Mouse (Mus musculus) embryonic facial prominence, embryonic 12.5 days (tissue): ENCODE measurements around the gene Ptprt. TPM values are rescaled to one million over a fixed set of nuclear protein-coding genes. Genes with fewer than 3 reads are reported as not detected.

Experiments used
- ATAC-seq: fragments of 200-750 bp; cut with Nextera tagmentation; 2 replicates; pipeline ENCODE4 v1.8.0; 2017; ENCODE audit not compliant: insufficient number of reproducible peaks, insufficient read depth, low FRiP score, low TSS enrichment
- H3K27ac ChIP-seq: fragments of 300-500 bp; sonication (generic); 2 replicates; pipeline ENCODE4 v1.5.1; 2016; ENCODE audit warnings: mild to moderate bottlenecking
- H3K27me3 ChIP-seq: fragments of 300-500 bp; sonication (generic); 2 replicates; pipeline ENCODE4 v1.6.1; 2016; ENCODE audit warnings: mild to moderate bottlenecking, moderate library complexity
- H3K36me3 ChIP-seq: fragments of 300-500 bp; sonication (generic); 2 replicates; pipeline ENCODE4 v1.6.1; 2016; ENCODE audit warnings: mild to moderate bottlenecking
- H3K4me1 ChIP-seq: fragments of 300-500 bp; sonication (generic); 2 replicates; pipeline ENCODE4 v1.6.1; 2016
- H3K4me2 ChIP-seq: fragments of 300-500 bp; sonication (generic); replicated peaks from 2 replicates; pipeline ENCODE4 v1.6.1; 2016; ENCODE audit warnings: mild to moderate bottlenecking, moderate library complexity
- H3K4me3 ChIP-seq: fragments of 300-500 bp; sonication (generic); 2 replicates; pipeline ENCODE4 v1.5.1; 2016; ENCODE audit warnings: mild to moderate bottlenecking
- H3K9ac ChIP-seq: fragments of 300-500 bp; sonication (generic); 2 replicates; pipeline ENCODE4 v1.6.1; 2016; ENCODE audit warnings: mild to moderate bottlenecking, moderate library complexity
- H3K9me3 ChIP-seq: fragments of 300-500 bp; sonication (generic); 2 replicates; pipeline ENCODE4 v1.6.1; 2016; ENCODE audit warnings: mild to moderate bottlenecking, moderate library complexity
- WGBS: fragments of 180-500 bp; shearing (Covaris S2); methylation state at CpG from one replicate; pipeline ENCODE4 v1.1.7; 2016; 5-methylcytosine and 5-hydroxymethylcytosine counted together
- polyA plus RNA-seq: library from polyadenylated mRNA; unstranded; fragments of >200 nt; fragmentation: Nextera tagmentation; extraction: Ambion mirVana; gene quantifications from 2 replicates; pipeline ENCODE4 v1.2.1, GENCODE M21; 2016

Ptprt gene
- polyA plus RNA-seq, 1 experiment from 2014 or later = 1.3 TPM

- no peak for ATAC-seq
- WGBS = 81% methylated on average over 4 of the region's 4 CpGs
Measured at GRCm38 (mm10) chr2:162282606-162283005, 378.3 kb downstream of the Ptprt start.

GRCm38 (mm10) chr2:162282121-162282520 lies 378.8 kb downstream of the Ptprt start:
- Histone ChIP-seq H3K9ac (no peak overlapping the region), H3K36me3 (no peaks in the 10 kb centered on the region), H3K4me2 (no peak overlapping the region), H3K27ac (no peak overlapping the region), H3K4me1 (no peaks in the 10 kb centered on the region), H3K9me3 (peaks cover under 1% of the 10 kb centered on the region; the same call in 1 of the 2 replicates), H3K4me3 (no peak overlapping the region), H3K27me3 (no peaks in the 10 kb centered on the region)
- no peak for ATAC-seq
- WGBS = 77% methylated on average over 10 of the region's 10 CpGs

More at GRCm38 (mm10) chr2:162282606-162283005, 378.3 kb downstream of the Ptprt start:
- Histone ChIP-seq H3K9ac (no peak overlapping the region), H3K4me3 (no peak overlapping the region), H3K27me3 (no peaks in the 10 kb centered on the region), H3K27ac (no peak overlapping the region), H3K4me1 (no peaks in the 10 kb centered on the region), H3K4me2 (no peak overlapping the region), H3K36me3 (no peaks in the 10 kb centered on the region), H3K9me3 (peaks cover 5% of the 10 kb centered on the region)

GRCm38 (mm10) chr2:162273826-162274225 lies 387.1 kb downstream of the Ptprt start:
- H3K27ac ChIP-seq = no peak overlapping the region
- no peak overlapping the region for H3K4me2 ChIP-seq
- WGBS = 76% methylated on average over 4 of the region's 4 CpGs
- no peak overlapping the region for H3K4me3 ChIP-seq
- no peaks in the 10 kb centered on the region for H3K4me1 ChIP-seq
- ATAC-seq = no peak
- no peaks in the 10 kb centered on the region for H3K36me3 ChIP-seq
- no peak overlapping the region for H3K9ac ChIP-seq
- no peaks in the 10 kb centered on the region for H3K27me3 ChIP-seq
- no peaks in the 10 kb centered on the region for H3K9me3 ChIP-seq

- no peaks in the 10 kb centered on the region for H3K27me3 ChIP-seq
- H3K4me3 ChIP-seq = no peak overlapping the region
- no peaks in the 10 kb centered on the region for H3K4me1 ChIP-seq
- H3K4me2 ChIP-seq = no peak overlapping the region
- H3K27ac ChIP-seq = no peak overlapping the region
- H3K9me3 ChIP-seq = no peaks in the 10 kb centered on the region
- 76% methylated on average over 2 of the region's 2 CpGs for WGBS
- no peak for ATAC-seq
- no peak overlapping the region for H3K9ac ChIP-seq
- no peaks in the 10 kb centered on the region for H3K36me3 ChIP-seq
Measured at GRCm38 (mm10) chr2:162251272-162251671, 409.7 kb downstream of the Ptprt start.

GRCm38 (mm10) chr2:162248296-162248695 lies 412.7 kb downstream of the Ptprt start:
- Histone ChIP-seq H3K4me1 (no peaks in the 10 kb centered on the region), H3K4me2 (no peak overlapping the region), H3K27me3 (no peaks in the 10 kb centered on the region), H3K4me3 (no peak overlapping the region), H3K9ac (no peak overlapping the region), H3K9me3 (no peaks in the 10 kb centered on the region), H3K27ac (no peak overlapping the region), H3K36me3 (no peaks in the 10 kb centered on the region)
- ATAC-seq = no peak
- WGBS = 88% methylated on average over 4 of the region's 4 CpGs

- no peak overlapping the region for H3K27ac ChIP-seq
- no peaks in the 10 kb centered on the region for H3K27me3 ChIP-seq
- no peaks in the 10 kb centered on the region for H3K36me3 ChIP-seq
- no peak overlapping the region for H3K9ac ChIP-seq
- H3K4me3 ChIP-seq = no peak overlapping the region
- WGBS = 47% methylated on average over 1 of the region's 1 CpGs
- ATAC-seq = no peak
- H3K9me3 ChIP-seq = no peaks in the 10 kb centered on the region
- H3K4me1 ChIP-seq = no peaks in the 10 kb centered on the region
- H3K4me2 ChIP-seq = no peak overlapping the region
Measured at GRCm38 (mm10) chr2:162222476-162222875, 438.5 kb downstream of the Ptprt start.

GRCm38 (mm10) chr2:162220586-162220985 lies 440.4 kb downstream of the Ptprt start:
- H3K4me1 ChIP-seq = no peaks in the 10 kb centered on the region
- H3K36me3 ChIP-seq = no peaks in the 10 kb centered on the region
- no peaks in the 10 kb centered on the region for H3K9me3 ChIP-seq
- no peak overlapping the region for H3K27ac ChIP-seq
- no peak for ATAC-seq
- no peak overlapping the region for H3K4me2 ChIP-seq
- H3K9ac ChIP-seq = no peak overlapping the region
- no peaks in the 10 kb centered on the region for H3K27me3 ChIP-seq
- H3K4me3 ChIP-seq = no peak overlapping the region

- H3K4me1 ChIP-seq = no peaks in the 10 kb centered on the region
- no peak for ATAC-seq
- H3K27ac ChIP-seq = no peak overlapping the region
- no peaks in the 10 kb centered on the region for H3K9me3 ChIP-seq
- no peak overlapping the region for H3K9ac ChIP-seq
- no peak overlapping the region for H3K4me2 ChIP-seq
- no peaks in the 10 kb centered on the region for H3K27me3 ChIP-seq
- no peak overlapping the region for H3K4me3 ChIP-seq
- no peaks in the 10 kb centered on the region for H3K36me3 ChIP-seq
- 81% methylated on average over 4 of the region's 4 CpGs for WGBS
Measured at GRCm38 (mm10) chr2:162219507-162219906, 441.4 kb downstream of the Ptprt start.

GRCm38 (mm10) chr2:162217896-162218295 lies 443.1 kb downstream of the Ptprt start:
- Histone ChIP-seq H3K9ac (no peak overlapping the region), H3K9me3 (no peaks in the 10 kb centered on the region), H3K36me3 (no peaks in the 10 kb centered on the region), H3K4me1 (no peaks in the 10 kb centered on the region), H3K4me2 (no peak overlapping the region), H3K4me3 (no peak overlapping the region), H3K27ac (no peak overlapping the region), H3K27me3 (no peaks in the 10 kb centered on the region)
- ATAC-seq = no peak
- WGBS = 91% methylated on average over 5 of the region's 5 CpGs

- WGBS = 23% methylated on average over 2 of the region's 2 CpGs
- no peak overlapping the region for H3K4me3 ChIP-seq
- no peak overlapping the region for H3K27ac ChIP-seq
- no peaks in the 10 kb centered on the region for H3K27me3 ChIP-seq
- ATAC-seq = no peak
- no peak overlapping the region for H3K9ac ChIP-seq
- no peaks in the 10 kb centered on the region for H3K4me1 ChIP-seq
- H3K9me3 ChIP-seq = no peaks in the 10 kb centered on the region
- no peak overlapping the region for H3K4me2 ChIP-seq
- H3K36me3 ChIP-seq = no peaks in the 10 kb centered on the region
Measured at GRCm38 (mm10) chr2:162212397-162212796, 448.6 kb downstream of the Ptprt start.

GRCm38 (mm10) chr2:162210564-162210963 lies 450.4 kb downstream of the Ptprt start:
- no peak overlapping the region for H3K27ac ChIP-seq
- H3K4me2 ChIP-seq = no peak overlapping the region
- no peaks in the 10 kb centered on the region for H3K36me3 ChIP-seq
- H3K9ac ChIP-seq = no peak overlapping the region
- no peak overlapping the region for H3K4me3 ChIP-seq
- ATAC-seq = no peak
- H3K9me3 ChIP-seq = no peaks in the 10 kb centered on the region
- no peaks in the 10 kb centered on the region for H3K27me3 ChIP-seq
- WGBS = 52% methylated on average over 6 of the region's 6 CpGs
- no peaks in the 10 kb centered on the region for H3K4me1 ChIP-seq

GRCm38 (mm10) chr2:162197316-162197715 lies 463.6 kb downstream of the Ptprt start:
- no peaks in the 10 kb centered on the region for H3K9me3 ChIP-seq
- H3K4me3 ChIP-seq = no peak overlapping the region
- WGBS = 56% methylated on average over 5 of the region's 5 CpGs
- no peaks in the 10 kb centered on the region for H3K27me3 ChIP-seq
- H3K4me2 ChIP-seq = no peak overlapping the region
- no peak for ATAC-seq
- H3K36me3 ChIP-seq = no peaks in the 10 kb centered on the region
- H3K9ac ChIP-seq = no peak overlapping the region
- H3K4me1 ChIP-seq = 0 out of 2 replicates have a peak, but pooled peaks cover 3% of the 10 kb centered on the region
- no peak overlapping the region for H3K27ac ChIP-seq
